Mouse (Mus musculus) lung, postnatal 0 days (tissue): ENCODE measurements around the gene Gm11938.

ENCODE experiments used
- CTCF ChIP-seq: IDR thresholded peaks from 2 replicates; pipeline ENCODE4 v1.5.1; 2016; ENCODE audit warnings: antibody characterized with exemption, mild to moderate bottlenecking
- EP300 ChIP-seq: IDR thresholded peaks from 2 replicates; pipeline ENCODE4 v1.6.1; 2016; ENCODE audit warnings: antibody characterized with exemption, mild to moderate bottlenecking, control low read depth

DNA sequence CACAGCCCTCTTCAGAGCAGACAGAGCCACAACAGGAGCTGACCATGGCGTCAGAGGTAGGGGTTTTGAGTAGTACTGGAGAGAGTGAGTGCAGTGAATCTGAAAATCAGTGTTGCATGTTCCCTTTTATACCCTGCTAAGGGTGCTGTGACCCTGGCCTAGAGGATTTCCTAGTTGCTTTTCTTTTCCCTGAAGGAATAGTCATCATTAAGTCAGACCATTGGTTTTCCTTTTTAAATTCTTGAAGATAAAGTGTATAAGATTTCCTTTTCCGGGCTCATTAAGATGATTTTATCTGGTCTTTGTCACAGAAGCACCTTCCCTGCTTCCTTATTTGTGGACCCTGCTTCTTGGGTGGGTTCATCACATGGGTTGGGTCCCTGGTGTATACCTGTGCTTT is 47.0 kb upstream of the Gm11938 start, which contains the start of gene Gm11555:
- TF ChIP-seq CTCF (no peak), EP300 (no peak)
